Mouse (Mus musculus) heart, adult 2 months (tissue): ENCODE results near the gene Cdk10. TPM values are rescaled to one million over a fixed set of nuclear protein-coding genes. Genes with fewer than 3 reads are reported as not detected.
"Not testable (repeated sequence)": the region's sequence is repeated elsewhere in the genome, so short reads cannot be mapped to it uniquely, and the experiment has no call there.

Source experiments
- DNase-seq, 2 experiments: peaks; one replicate each; pipeline ENCODE4 v3.0.0; 2021
- H3K27ac ChIP-seq: fragments of 200-600 bp; 2 replicates; pipeline ENCODE4 v1.8.1; 2022
- H3K27me3 ChIP-seq: fragments of 200-500 bp; 2 replicates; pipeline ENCODE4 v1.6.1; 2012; ENCODE audit warnings: mild to moderate bottlenecking, low read length, inconsistent platforms, mixed read lengths; ENCODE audit not compliant: control insufficient read depth, insufficient read depth
- H3K36me3 ChIP-seq: fragments of 200-500 bp; 2 replicates; pipeline ENCODE4 v1.6.1; 2012; ENCODE audit warnings: low read length, inconsistent platforms; ENCODE audit not compliant: control insufficient read depth, insufficient read depth
- H3K4me1 ChIP-seq: fragments of 200-500 bp; 2 replicates; pipeline ENCODE4 v1.6.1; 2011; ENCODE audit warnings: low read length; ENCODE audit not compliant: control insufficient read depth, insufficient read depth
- H3K4me3 ChIP-seq: fragments of 200-600 bp; 2 replicates; pipeline ENCODE4 v1.8.1; 2022
- H3K79me2 ChIP-seq: fragments of 200-500 bp; replicated peaks from 2 replicates; pipeline ENCODE4 v1.6.1; 2012; ENCODE audit warnings: mild to moderate bottlenecking, inconsistent platforms, low read length, moderate library complexity, mixed read lengths; ENCODE audit not compliant: control insufficient read depth, insufficient read depth
- H3K9ac ChIP-seq: fragments of 200-500 bp; 2 replicates; pipeline ENCODE4 v1.6.1; 2012; ENCODE audit warnings: low read depth, mild to moderate bottlenecking, control low read depth, inconsistent platforms, low read length, mixed read lengths
- CTCF ChIP-seq: fragments of 200-600 bp; IDR thresholded peaks from 2 replicates; pipeline ENCODE4 v1.8.1; 2022; ENCODE audit warnings: antibody characterized with exemption, mild to moderate bottlenecking, moderate library complexity
- EP300 ChIP-seq: fragments of 200-500 bp; IDR thresholded peaks from 2 replicates; pipeline ENCODE4 v1.6.1; 2011; ENCODE audit warnings: low read depth, low read length, control low read depth; ENCODE audit not compliant: insufficient read depth
- POLR2A ChIP-seq: fragments of 200-500 bp; IDR thresholded peaks from 2 replicates; pipeline ENCODE4 v1.6.1; 2011; ENCODE audit warnings: mild to moderate bottlenecking, low read depth, low read length, control low read depth; ENCODE audit not compliant: insufficient read depth
- WGBS: fragments of 180-500 bp; shearing (Covaris S2); methylation state at CpG from one replicate; pipeline ENCODE4 v1.1.7; 2018; 5-methylcytosine and 5-hydroxymethylcytosine counted together
- intact Hi-C: fragments of 180-260 bp; cut with DNase I; formaldehyde crosslinking; loops from one replicate; pipeline ENCODE4 v1.15.1; 2025
- polyA plus RNA-seq: library from polyadenylated mRNA; depleted of rRNA; stranded (reverse); fragments of >200 nt; gene quantifications from 2 replicates; pipeline ENCODE4 v1.2.3, GENCODE M21; 2012
- total RNA-seq, 2 experiments: library from RNA; stranded (reverse); gene quantifications; 2 replicates each; pipeline ENCODE4 v1.2.3; 2021

The Cdk10 gene
- total and polyA plus RNA-seq, 3 experiments: 18.4 to 32.4 (median 22.9) TPM

- TF ChIP-seq EP300: 0 out of 2 replicates have a peak, but pooled peaks have one; percentile 42
- peak; percentile 70 for TF ChIP-seq CTCF
- TF ChIP-seq POLR2A: peak; percentile 29; the same call in 1 of the 2 replicates
- Histone ChIP-seq H3K27me3 (no peaks in the 10 kb centered on the region), H3K4me1 (peaks cover 4% of the 10 kb centered on the region), H3K4me3 (no peak overlapping the region), H3K36me3 (no peaks in the 10 kb centered on the region), H3K79me2 (no peaks in the 10 kb centered on the region), H3K9ac (no peak overlapping the region), H3K27ac (no peak overlapping the region)
- WGBS: 2% methylated on average over 9 of the region's 9 CpGs
- intact Hi-C loops: no loop called here
- peak; percentile 75 to 79 for DNase-seq
These were observed 34.0 kb upstream of the Cdk10 start for GRCm38 (mm10) chr8:123190678-123191077.

- Histone ChIP-seq H3K79me2 (no peaks in the 10 kb centered on the region), H3K9ac (no peak overlapping the region), H3K27me3 (no peaks in the 10 kb centered on the region), H3K4me3 (no peak overlapping the region), H3K27ac (no peak overlapping the region), H3K4me1 (peaks cover 4% of the 10 kb centered on the region), H3K36me3 (no peaks in the 10 kb centered on the region)
- TF ChIP-seq EP300: no peak
- TF ChIP-seq POLR2A: no peak
- TF ChIP-seq CTCF: no peak
- 55% methylated on average over 8 of the region's 8 CpGs for WGBS
- intact Hi-C loops: no loop called here
- no peak for DNase-seq
These were observed 32.7 kb upstream of the Cdk10 start for GRCm38 (mm10) chr8:123191908-123192307.

GRCm38 (mm10) chr8:123193771-123194170 lies 30.9 kb upstream of the Cdk10 start:
- intact Hi-C loops: no loop called here

GRCm38 (mm10) chr8:123197016-123197415 lies 27.6 kb upstream of the Cdk10 start:
- H3K36me3 ChIP-seq, DNase-seq, H3K4me1 ChIP-seq, H3K9ac ChIP-seq, H3K27ac ChIP-seq, H3K4me3 ChIP-seq, H3K27me3 ChIP-seq, intact Hi-C loops, H3K79me2 ChIP-seq: not testable (repeated sequence)
- 75% methylated on average over 5 of the region's 5 CpGs for WGBS

More at GRCm38 (mm10) chr8:123193771-123194170, 30.9 kb upstream of the Cdk10 start:
- no peak for TF ChIP-seq EP300
- no peak for TF ChIP-seq POLR2A
- no peak for TF ChIP-seq CTCF
- H3K27ac ChIP-seq: no peak overlapping the region
- H3K79me2 ChIP-seq: no peaks in the 10 kb centered on the region
- H3K4me1 ChIP-seq: peaks cover 4% of the 10 kb centered on the region
- H3K4me3 ChIP-seq: no peak overlapping the region
- no peaks in the 10 kb centered on the region for H3K27me3 ChIP-seq
- no peak for DNase-seq
- WGBS: 89% methylated on average over 9 of the region's 9 CpGs
- H3K36me3 ChIP-seq: no peaks in the 10 kb centered on the region
- no peak overlapping the region for H3K9ac ChIP-seq

GRCm38 (mm10) chr8:123199864-123200263 lies 24.8 kb upstream of the Cdk10 start:
- Histone ChIP-seq H3K4me3 (no peak overlapping the region), H3K27ac (no peak overlapping the region), H3K36me3 (no peaks in the 10 kb centered on the region), H3K4me1 (no peaks in the 10 kb centered on the region), H3K79me2 (no peaks in the 10 kb centered on the region), H3K9ac (no peak overlapping the region), H3K27me3 (no peaks in the 10 kb centered on the region)
- 58% methylated on average over 14 of the region's 14 CpGs for WGBS
- DNase-seq: no peak
- intact Hi-C loops: loop anchor here (5.0 kb wide), 1 partner anchor 363 kb away; no protein-coding TSS in a partner anchor
- TF ChIP-seq CTCF (no peak), EP300 (no peak), POLR2A (no peak)

- 24% methylated on average over 5 of the region's 5 CpGs for WGBS
- Histone ChIP-seq H3K79me2 (no peaks in the 10 kb centered on the region), H3K4me3 (no peak overlapping the region), H3K36me3 (no peaks in the 10 kb centered on the region), H3K9ac (no peak overlapping the region), H3K4me1 (no peaks in the 10 kb centered on the region), H3K27me3 (no peaks in the 10 kb centered on the region), H3K27ac (no peak overlapping the region)
- DNase-seq: peak; percentile 55 to 75
- intact Hi-C loops: loop anchor here (2.0 to 5.0 kb wide), 2 partner anchors 95 to 365 kb away; no protein-coding TSS in a partner anchor
- TF ChIP-seq POLR2A (no peak), CTCF (peak; percentile 97), EP300 (no peak)
These were observed 22.4 kb upstream of the Cdk10 start for GRCm38 (mm10) chr8:123202288-123202687.
